Mouse (Mus musculus) A20 (cell line): ENCODE data around the gene Olfr161.
"Not testable (repeated sequence)": the region's sequence is repeated elsewhere in the genome, so short reads cannot be mapped to it uniquely, and the experiment has no call there.

Experiments used
- DNase-seq: peaks from one replicate; pipeline ENCODE4 v3.0.0-alpha.2; 2011; ENCODE audit warnings: low read depth, low spot score

Olfr161 gene

DNA sequence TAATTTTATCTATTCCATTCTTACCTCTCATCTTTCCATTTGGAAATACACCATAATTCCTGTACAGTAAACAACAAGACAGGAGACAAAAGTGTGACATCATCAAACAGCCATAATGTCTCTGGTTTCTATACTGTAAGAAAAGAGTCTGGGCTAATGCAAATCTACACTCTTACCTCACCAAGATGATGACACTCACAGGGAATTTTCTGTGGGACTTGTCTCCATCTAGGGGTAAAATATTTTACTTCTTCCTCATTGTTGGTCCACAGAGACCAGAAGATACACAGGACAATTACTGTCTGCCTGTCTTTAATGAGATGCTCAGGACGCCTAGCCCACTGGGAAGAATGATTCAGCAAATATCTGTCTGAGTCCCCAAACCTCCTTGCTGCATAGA, at the start of gene Olfr161:
Gene Olfr161 (plus strand): TSS at position 352 of the 400 bp plus-strand sequence.
- DNase-seq = no peak

DNA sequence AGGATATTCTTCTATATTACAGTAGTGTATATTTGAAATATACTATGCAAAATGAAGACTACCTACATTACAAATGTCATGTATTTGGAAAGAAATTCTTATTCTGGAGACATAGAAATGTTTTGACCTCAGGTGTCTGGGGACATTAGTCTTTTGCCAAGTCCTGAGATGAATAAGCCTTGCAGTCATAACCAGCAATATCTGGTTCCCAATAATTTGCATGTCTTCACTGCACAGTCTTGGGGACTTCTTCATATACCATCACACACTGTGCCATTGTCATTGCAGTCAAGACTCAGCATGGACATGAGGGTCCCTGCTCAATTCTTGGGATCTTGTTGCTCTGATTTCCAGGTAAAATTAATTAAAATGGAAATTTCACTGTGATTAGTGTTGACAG, 27.3 kb upstream of the Olfr161 start:
- peak; percentile 24 for DNase-seq

DNA sequence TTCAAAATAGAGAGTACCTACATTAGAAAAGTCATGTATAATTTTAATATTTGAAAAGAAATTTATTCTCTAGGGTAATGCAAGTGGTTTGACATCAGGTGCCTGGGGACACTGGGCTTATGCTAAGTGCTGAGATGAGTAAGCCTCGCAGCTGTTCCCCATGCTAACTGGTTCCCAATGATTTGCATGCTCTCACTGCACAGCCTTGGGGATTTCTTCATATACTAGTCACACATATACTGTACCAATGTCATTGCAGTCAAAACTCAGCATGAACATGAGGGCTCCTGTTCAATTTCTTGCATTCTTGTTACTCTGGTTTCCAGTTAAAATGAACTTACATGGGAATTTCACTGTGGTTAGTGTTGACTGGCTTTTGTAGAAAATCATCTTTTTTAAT, 13.2 kb upstream of the Olfr161 start:
- peak; percentile 81 for DNase-seq

DNA sequence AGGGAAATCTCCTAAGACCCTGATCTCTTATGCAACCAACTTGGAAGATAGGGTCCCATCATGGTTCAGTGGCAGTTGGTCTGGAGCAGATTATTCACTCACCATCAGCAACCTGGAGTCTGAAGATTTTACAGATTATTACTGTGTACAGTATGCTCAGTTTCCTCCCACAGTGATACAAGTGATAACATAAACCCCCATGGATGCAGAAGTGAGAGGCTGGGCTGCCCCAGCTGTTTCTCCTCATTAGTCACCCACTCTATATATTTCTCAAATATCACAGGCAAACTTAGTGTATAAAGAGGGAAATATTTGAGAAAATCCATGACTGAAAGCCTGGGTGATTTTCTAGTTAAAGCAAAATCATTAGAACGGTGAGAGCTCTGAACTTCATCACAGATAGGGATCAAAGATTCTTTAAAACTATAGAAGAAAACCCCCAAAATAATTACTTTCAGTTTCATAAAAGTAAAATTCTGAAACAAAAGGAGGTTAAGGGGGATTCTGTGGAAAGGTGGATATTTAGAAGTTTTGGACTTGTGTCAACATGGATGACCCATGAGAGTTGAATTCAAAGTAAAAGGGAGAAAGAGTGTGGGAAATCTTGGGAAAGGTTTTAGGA, 12.5 kb upstream of the Olfr161 start:
- peak; percentile 60 for DNase-seq

DNA sequence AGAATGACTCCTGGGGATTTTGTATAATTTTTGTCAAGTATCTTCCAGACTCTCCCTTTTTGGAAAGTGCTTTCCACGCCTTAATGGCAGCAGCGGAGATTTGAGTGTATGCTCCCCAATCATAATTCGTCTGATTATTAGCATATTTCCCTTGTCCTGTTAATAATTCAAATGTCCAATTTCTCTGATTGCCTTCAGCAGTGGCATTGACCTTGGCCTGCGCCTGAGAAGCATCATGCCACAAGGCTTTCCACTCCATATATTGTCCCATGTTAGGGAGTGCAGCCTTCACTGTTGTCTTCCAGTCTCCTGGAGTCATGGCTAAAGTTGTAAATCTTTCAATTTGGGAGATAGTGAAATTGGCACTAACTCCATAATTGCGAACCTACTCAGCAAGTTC, 40.5 kb downstream of the Olfr161 start:
- DNase-seq = not testable (repeated sequence)

DNA sequence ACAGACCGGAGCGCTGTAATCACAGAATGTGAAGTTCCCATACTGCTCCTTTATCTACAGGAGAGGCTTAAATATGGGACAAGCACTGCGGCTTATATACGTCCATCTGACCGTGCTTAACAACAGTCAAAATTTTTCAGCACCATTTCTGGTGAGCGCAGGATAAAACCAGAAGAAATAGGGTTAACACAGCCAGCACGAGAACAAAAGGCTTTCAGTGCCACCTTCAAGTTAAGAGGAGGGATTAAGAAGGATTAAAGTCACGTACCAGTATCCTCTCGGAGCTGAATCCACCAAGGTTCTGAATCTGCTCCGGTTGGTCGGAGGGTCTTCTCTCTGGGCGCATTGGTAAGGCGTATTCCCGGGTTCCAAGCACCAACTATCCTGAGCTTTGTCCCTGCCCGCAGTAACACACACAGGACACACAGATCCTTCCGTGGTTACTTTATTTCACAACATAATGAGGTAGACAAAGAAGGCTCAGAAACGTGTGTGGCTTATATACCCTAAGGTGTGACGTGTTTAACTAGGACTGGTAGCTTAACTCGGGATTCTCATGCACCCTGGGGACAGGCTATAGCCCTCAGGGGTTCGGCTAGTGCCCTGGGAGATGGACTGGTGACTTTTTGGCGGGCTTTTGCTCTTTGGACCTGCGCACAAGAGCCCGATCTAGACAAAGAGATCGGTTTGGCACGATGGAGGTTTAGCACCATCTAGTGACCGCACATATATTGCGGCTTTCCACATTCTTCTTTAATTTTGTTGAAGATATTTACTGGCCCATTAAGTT, 41.9 kb downstream of the Olfr161 start:
- DNase-seq = peak; percentile 33
